Mouse (Mus musculus) limb, embryonic 12.5 days (tissue): Measurements from ENCODE around the gene Prdm15. TPM values are rescaled to one million over a fixed set of nuclear protein-coding genes. Genes with fewer than 3 reads are reported as not detected.

ENCODE experiments used
- microRNA-seq: library from miRNA; unstranded; fragments of <30 nt; microRNA quantifications from one replicate; pipeline ENCODE4, GENCODE M21; 2017
- polyA plus RNA-seq: library from polyadenylated mRNA; unstranded; fragments of >200 nt; fragmentation: Nextera tagmentation; extraction: Ambion mirVana; gene quantifications from 2 replicates; pipeline ENCODE4 v1.2.1, GENCODE M21; 2016

Prdm15 gene
- polyA plus RNA-seq, 1 experiment from 2014 or later, result 18.1 TPM

Small RNAs within 50 kb of the gene (microRNA-seq; reads per million reads assigned to microRNA genes)
- not detected for gene Mir6964

Other genes with a start within 250 kb of the Prdm15 start
- gene Tmprss2, start 240.7 kb downstream of the Prdm15 start, polyA plus RNA-seq, result 0.58 and 0.66 TPM in 2 replicates
- 5.2 and 6.8 TPM in 2 replicates for gene Ripk4, start 88.1 kb downstream of the Prdm15 start, polyA plus RNA-seq
- 15.0 and 18.9 TPM in 2 replicates for gene C2cd2, start 110.7 kb upstream of the Prdm15 start, polyA plus RNA-seq
- 14.0 and 15.2 TPM in 2 replicates for gene Zbtb21, start 110.8 kb upstream of the Prdm15 start, polyA plus RNA-seq
- gene B230307C23Rik, start 145.5 kb upstream of the Prdm15 start, polyA plus RNA-seq, result 19.8 and 21.8 TPM in 2 replicates
- 27.9 and 33.0 TPM in 2 replicates for gene A630089N07Rik, start 230.6 kb upstream of the Prdm15 start, polyA plus RNA-seq